Mouse (Mus musculus) liver, postnatal 0 days (tissue): Measurements from ENCODE around the gene Atp1a3. TPM values are rescaled to one million over a fixed set of nuclear protein-coding genes. Genes with fewer than 3 reads are reported as not detected.

Experiments used
- ATAC-seq: fragments of 200-750 bp; cut with Nextera tagmentation; 2 replicates; pipeline ENCODE4 v1.8.0; 2017; ENCODE audit warnings: mild to moderate bottlenecking, moderate library complexity
- DNase-seq: peaks from one replicate; pipeline ENCODE4 v3.0.0-alpha.2; 2016
- H3K27ac ChIP-seq: fragments of 300-500 bp; sonication (generic); 2 replicates; pipeline ENCODE4 v1.5.1; 2014; ENCODE audit warnings: antibody characterized with exemption, moderate library complexity, mild to moderate bottlenecking, low read depth
- H3K27me3 ChIP-seq: fragments of 300-500 bp; sonication (generic); 2 replicates; pipeline ENCODE4 v1.6.1; 2014; ENCODE audit warnings: low read length, control low read depth, mixed read lengths; ENCODE audit not compliant: insufficient read depth
- H3K36me3 ChIP-seq: fragments of 300-500 bp; sonication (generic); replicated peaks from 2 replicates; pipeline ENCODE4 v1.6.1; 2014; ENCODE audit warnings: mild to moderate bottlenecking, control low read depth, low read length, moderate library complexity, mixed read lengths; ENCODE audit not compliant: insufficient read depth
- H3K4me1 ChIP-seq: fragments of 300-500 bp; sonication (generic); 2 replicates; pipeline ENCODE4 v1.6.1; 2014; ENCODE audit warnings: antibody characterized with exemption, mild to moderate bottlenecking, control low read depth; ENCODE audit not compliant: insufficient read depth
- H3K4me2 ChIP-seq: fragments of 300-500 bp; sonication (generic); 2 replicates; pipeline ENCODE4 v1.6.1; 2014; ENCODE audit warnings: low read depth, mild to moderate bottlenecking, low read length, moderate library complexity, mixed read lengths
- H3K4me3 ChIP-seq: fragments of 300-500 bp; sonication (generic); 2 replicates; pipeline ENCODE4 v1.5.1; 2014; ENCODE audit warnings: low read depth, low read length
- H3K9ac ChIP-seq: fragments of 300-500 bp; sonication (generic); replicated peaks from 2 replicates; pipeline ENCODE4 v1.6.1; 2014; ENCODE audit warnings: mild to moderate bottlenecking, moderate library complexity
- H3K9me3 ChIP-seq: fragments of 300-500 bp; sonication (generic); 2 replicates; pipeline ENCODE4 v1.6.1; 2016; ENCODE audit warnings: mild to moderate bottlenecking, control low read depth, low read length, mixed read lengths
- CTCF ChIP-seq: sonication (generic); IDR thresholded peaks from 2 replicates; pipeline ENCODE4 v1.5.1; 2016; ENCODE audit warnings: antibody characterized with exemption, low read depth
- EP300 ChIP-seq: IDR thresholded peaks from 2 replicates; pipeline ENCODE4 v1.6.1; 2016; ENCODE audit warnings: antibody characterized with exemption, low read depth, mild to moderate bottlenecking
- WGBS: fragments of 180-500 bp; shearing (Covaris S2); extraction: QIAGEN DNeasy Blood & Tissue Kit; methylation state at CpG from one replicate; pipeline ENCODE4 v1.1.7; 2014; ENCODE audit not compliant: insufficient replicate concordance; 5-methylcytosine and 5-hydroxymethylcytosine counted together
- polyA plus RNA-seq: library from polyadenylated mRNA; unstranded; fragments of >200 nt; fragmentation: Nextera tagmentation; extraction: Ambion mirVana; gene quantifications from 2 replicates; pipeline ENCODE4 v1.2.1, GENCODE M21; 2015

The Atp1a3 gene
- polyA plus RNA-seq, 1 experiment from 2014 or later = 1.2 TPM

DNA sequence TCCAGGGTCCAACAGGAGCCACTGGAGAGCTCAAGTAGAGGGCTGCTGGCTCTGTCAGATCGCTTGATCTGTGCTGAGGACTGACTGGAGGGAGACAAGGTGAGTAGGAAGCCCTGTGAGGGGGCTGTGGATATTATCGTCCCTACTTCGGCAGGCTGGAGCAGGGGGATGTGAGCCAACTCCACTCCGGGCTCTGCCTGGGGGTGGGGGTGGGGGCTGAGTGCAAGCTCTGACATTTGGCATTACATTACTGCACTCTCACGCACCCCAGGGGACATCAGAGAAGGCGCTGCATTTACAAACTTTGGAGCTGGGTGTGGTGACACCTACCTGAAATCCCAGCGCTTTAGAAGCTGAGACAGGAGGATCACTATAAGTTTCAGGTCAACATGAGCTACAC, 5.8 kb upstream of the Atp1a3 start:
- no peaks in the 10 kb centered on the region for H3K36me3 ChIP-seq
- DNase-seq (no peak), ATAC-seq (no peak)
- peaks cover 5% of the 10 kb centered on the region for H3K4me1 ChIP-seq
- TF ChIP-seq EP300 (no peak), CTCF (no peak)
- no peak overlapping the region for H3K4me3 ChIP-seq
- H3K27me3 ChIP-seq = peaks cover 52% of the 10 kb centered on the region
- H3K27ac ChIP-seq = no peak overlapping the region
- no peak overlapping the region for H3K4me2 ChIP-seq
- H3K9me3 ChIP-seq = no peaks in the 10 kb centered on the region
- 55% methylated on average over 7 of the region's 7 CpGs for WGBS
- no peak overlapping the region for H3K9ac ChIP-seq

DNA sequence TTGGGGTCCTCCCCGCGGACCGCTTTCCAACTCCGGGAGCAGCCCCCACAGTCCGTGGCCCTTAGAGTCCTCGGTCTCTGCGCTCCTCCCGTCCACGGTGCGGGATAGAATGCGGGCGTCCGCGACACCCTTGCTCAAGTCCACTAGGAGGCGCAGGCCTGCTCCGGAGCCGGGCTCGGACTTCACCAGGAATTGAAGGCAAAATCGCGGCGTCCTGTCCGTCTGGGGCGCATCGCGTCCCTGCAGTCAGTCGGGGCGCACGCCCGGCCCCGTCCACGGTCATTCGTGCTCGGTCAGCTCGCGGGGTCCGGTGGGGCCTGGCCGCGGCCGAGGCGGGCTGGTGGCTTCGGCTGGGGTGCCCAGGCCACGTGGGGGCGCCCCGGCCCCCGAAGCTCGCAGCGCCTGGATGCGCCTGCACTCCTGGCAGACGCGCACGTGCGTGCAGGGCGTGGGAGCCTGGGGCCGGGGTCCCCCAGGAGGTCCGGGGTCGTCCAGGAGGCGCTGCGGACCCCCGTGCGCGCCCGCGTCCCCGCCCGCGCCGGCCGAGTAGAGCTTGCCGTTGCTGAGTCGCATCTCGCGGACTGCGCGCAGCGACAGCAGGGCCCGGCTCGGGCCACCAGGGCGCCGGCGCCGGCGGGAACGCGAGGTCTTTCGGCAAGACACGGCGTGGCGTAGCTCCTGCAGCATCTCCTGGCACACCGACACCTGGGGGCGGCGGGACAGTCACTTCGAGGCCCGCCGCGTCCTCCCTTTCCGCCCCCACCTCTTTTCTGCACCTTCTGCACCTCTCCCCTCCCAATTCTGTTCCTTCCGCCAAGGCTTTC, 4.5 kb upstream of the Atp1a3 start:
- no peak overlapping the region for H3K27ac ChIP-seq
- peak overlapping the region; percentile 66 for H3K4me2 ChIP-seq
- ATAC-seq (0 out of 2 replicates have a peak, but pooled peaks have one; percentile 24), DNase-seq (peak; percentile 62)
- no peak overlapping the region for H3K9ac ChIP-seq
- WGBS = 4% methylated on average over 51 of the region's 97 CpGs
- peaks cover 5% of the 10 kb centered on the region for H3K4me1 ChIP-seq
- H3K9me3 ChIP-seq = no peaks in the 10 kb centered on the region
- peak overlapping the region; percentile 35 for H3K4me3 ChIP-seq
- H3K36me3 ChIP-seq = no peaks in the 10 kb centered on the region
- TF ChIP-seq EP300 (no peak), CTCF (peak; percentile 66)
- peaks cover 65% of the 10 kb centered on the region for H3K27me3 ChIP-seq

DNA sequence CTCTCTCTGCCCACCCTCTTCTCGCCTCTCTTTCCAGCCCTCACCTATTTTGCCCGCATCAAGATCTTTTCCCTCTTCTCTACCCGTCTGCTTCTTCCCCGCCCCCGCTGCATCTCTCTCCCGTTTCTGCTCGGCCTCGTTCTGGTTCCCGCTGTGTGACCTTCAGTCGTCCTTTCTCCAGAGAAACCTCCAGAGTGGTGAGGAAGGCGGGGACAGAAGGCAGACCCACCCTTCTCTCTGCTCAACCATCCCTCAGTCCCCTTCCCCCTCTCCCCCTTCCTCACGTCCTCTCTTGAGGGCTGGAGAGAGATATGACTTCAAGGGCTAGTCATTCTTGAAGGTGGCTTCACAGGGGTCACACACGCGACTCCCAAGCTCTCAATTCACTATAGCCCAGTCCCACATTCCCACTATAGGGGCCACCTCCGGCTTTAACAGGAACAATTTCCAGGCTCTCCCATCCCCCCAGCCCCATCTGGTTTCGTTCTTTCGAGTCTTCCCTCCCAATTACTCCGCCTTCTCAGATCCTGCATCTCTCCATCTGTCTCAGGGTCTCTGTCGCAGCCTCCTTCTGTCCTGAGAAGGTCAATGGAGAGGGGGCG, 3.4 kb upstream of the Atp1a3 start:
- Histone ChIP-seq H3K27me3 (peaks cover 68% of the 10 kb centered on the region), H3K27ac (no peak overlapping the region), H3K4me2 (no peak overlapping the region), H3K4me3 (no peak overlapping the region), H3K36me3 (no peaks in the 10 kb centered on the region), H3K4me1 (peaks cover 5% of the 10 kb centered on the region), H3K9ac (no peak overlapping the region), H3K9me3 (no peaks in the 10 kb centered on the region)
- ATAC-seq (no peak), DNase-seq (no peak)
- 14% methylated on average over 20 of the region's 20 CpGs for WGBS
- TF ChIP-seq EP300 (no peak), CTCF (no peak)

DNA sequence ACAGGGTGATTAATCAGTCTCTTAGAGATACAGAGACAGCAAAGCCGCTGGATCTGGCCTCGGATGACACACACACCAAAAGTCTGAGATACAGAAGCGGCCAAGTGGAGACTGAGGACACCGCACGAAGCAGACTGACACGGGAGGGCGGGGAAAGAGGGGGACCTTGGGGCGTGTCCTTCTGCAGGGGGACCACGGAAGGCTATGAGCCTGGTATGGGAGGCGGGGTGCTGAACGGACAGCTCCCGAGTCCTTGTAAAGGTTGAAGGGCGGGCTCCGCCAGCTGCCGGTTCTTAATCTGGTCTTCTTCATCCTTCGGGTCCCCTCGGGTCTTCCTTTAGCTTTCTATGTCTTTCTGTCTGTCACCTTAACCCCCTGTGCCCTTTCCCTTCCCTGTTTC, 2.9 kb upstream of the Atp1a3 start:
- DNase-seq (peak; percentile 80), ATAC-seq (no peak)
- Histone ChIP-seq H3K27ac (no peak overlapping the region), H3K4me3 (no peak overlapping the region), H3K4me2 (no peak overlapping the region), H3K9ac (no peak overlapping the region), H3K27me3 (peaks cover 68% of the 10 kb centered on the region), H3K4me1 (peaks cover 5% of the 10 kb centered on the region), H3K36me3 (no peaks in the 10 kb centered on the region), H3K9me3 (no peaks in the 10 kb centered on the region)
- WGBS = 3% methylated on average over 17 of the region's 17 CpGs
- TF ChIP-seq CTCF = no peak
- TF ChIP-seq EP300 = no peak

DNA sequence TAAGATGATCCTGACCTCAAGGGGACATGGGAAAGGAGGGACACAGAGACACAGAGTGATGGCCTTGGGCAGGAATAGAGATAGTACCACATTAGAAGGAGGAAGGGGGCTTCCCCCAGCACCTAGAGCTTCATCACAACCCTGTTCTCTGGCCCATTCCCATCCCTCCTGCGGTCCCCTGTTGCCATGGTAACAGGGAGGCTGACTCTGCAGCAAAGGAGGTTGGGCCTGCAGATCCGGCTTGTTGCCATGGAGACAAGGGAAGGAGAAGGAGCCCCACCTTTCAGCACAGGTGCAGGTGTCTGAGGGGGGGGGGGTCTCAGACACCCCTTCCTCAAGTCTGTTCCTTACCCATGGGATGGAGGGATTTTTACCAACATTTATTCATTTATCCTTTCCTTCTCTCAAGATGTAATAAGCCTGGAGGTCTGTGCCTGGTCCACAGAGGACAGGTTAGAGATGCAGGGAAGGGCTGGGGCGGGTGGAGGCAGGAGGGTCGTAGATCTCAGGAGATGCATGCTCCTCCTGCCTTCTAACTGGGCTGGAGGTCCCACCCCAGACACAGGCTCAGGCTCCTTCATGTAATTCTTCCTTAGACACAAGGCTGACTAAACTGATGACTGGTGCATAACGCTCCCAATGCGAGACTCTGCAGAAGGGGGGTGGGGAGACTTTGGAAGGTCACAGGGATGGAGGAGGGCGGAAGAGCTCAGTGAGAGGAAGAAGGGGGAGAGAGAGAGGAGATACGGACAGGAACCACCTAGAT, 2.0 kb upstream of the Atp1a3 start:
- 29% methylated on average over 8 of the region's 8 CpGs for WGBS
- H3K27ac ChIP-seq = no peak overlapping the region
- ATAC-seq (no peak), DNase-seq (no peak)
- H3K9ac ChIP-seq = no peak overlapping the region
- H3K36me3 ChIP-seq = no peaks in the 10 kb centered on the region
- peaks cover 5% of the 10 kb centered on the region for H3K4me1 ChIP-seq
- H3K9me3 ChIP-seq = no peaks in the 10 kb centered on the region
- H3K4me2 ChIP-seq = no peak overlapping the region
- no peak for TF ChIP-seq EP300
- no peak for TF ChIP-seq CTCF
- H3K27me3 ChIP-seq = peaks cover 68% of the 10 kb centered on the region
- H3K4me3 ChIP-seq = no peak overlapping the region
